ENCODE assay signal across 11 mouse cellular contexts in the genomic region with DNA sequence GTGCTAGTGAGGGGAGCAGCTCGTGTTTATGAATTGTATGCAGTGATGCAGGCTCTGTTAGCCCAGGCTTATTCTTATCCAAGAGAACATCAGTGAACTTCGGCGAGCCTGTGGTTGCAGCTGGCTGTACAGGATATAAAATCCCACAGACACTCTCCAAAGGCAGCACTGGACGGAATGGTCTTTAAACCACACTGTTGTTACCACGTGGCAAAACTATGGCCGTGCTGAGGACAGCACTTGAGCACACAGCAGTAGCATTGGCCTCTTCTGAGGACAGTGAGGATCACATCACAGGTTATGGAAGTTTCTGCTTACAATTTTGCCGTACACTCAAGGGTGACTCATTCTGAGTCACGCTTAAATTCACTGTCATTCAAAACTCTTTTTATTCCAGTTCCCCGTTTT. TPM values are rescaled to one million over a fixed set of nuclear protein-coding genes. Genes with fewer than 3 reads are reported as not detected.
DNase-seq lines count a peak whose midpoint lies in the region; ATAC-seq and TF ChIP-seq lines count a peak whose summit lies in the region.
"Had no signal": no experiment of that assay in that cellular context is flagged by ENCODE, and none has a peak within 500 bp of the region (broad histone marks: within the 10 kb centered on the region; RNA-seq: fewer than 3 reads in every experiment).

No protein-coding gene starts in this region.

- H3K9ac ChIP-seq in midbrain, embryonic 12.5 days (replicated peaks) = no peak overlapping the region
- no peak overlapping the region for H3K9ac ChIP-seq in hindbrain, postnatal 0 days (replicated peaks; ENCODE audit: low read length)
- H3K9ac ChIP-seq: forebrain, embryonic 12.5 days had no signal

- no peaks in the 10 kb centered on the region for H3K36me3 ChIP-seq in midbrain, embryonic 12.5 days
- no peaks in the 10 kb centered on the region for H3K36me3 ChIP-seq in midbrain, embryonic 10.5 days
- no peaks in the 10 kb centered on the region for H3K36me3 ChIP-seq in hindbrain, postnatal 0 days (ENCODE audit: insufficient read depth, low read length)
- no peaks in the 10 kb centered on the region for H3K36me3 ChIP-seq in small intestine, adult 2 months (ENCODE audit: control insufficient read depth, insufficient read depth, low read length)
- H3K36me3 ChIP-seq: forebrain, embryonic 12.5 days had no signal

- DNase-seq in midbrain, embryonic 10.5 days (ENCODE audit: low spot score) = no peak
- DNase-seq in hindbrain, postnatal 0 days (ENCODE audit: low spot score) = peak; percentile 20
- no peak for DNase-seq in retina, embryonic 14.5 days (ENCODE audit: low spot score)
- no peak for DNase-seq in adrenal gland, postnatal 4 days (ENCODE audit: low spot score in 2 of 2)
- DNase-seq: kidney, adult 8-10 months; lung, postnatal 10 days; right cerebral cortex, postnatal 4 days had no signal

- no peak for TF ChIP-seq POLR2A in small intestine, adult 2 months (IDR thresholded peaks at IDR 0.05; ENCODE audit: low read depth, low read length)

- H3K4me1 ChIP-seq in midbrain, embryonic 12.5 days = peaks cover 10% of the 10 kb centered on the region; the same call in 1 of the 2 replicates
- peaks cover 18% of the 10 kb centered on the region for H3K4me1 ChIP-seq in midbrain, embryonic 10.5 days
- peaks cover 5% of the 10 kb centered on the region; the same call in 1 of the 2 replicates for H3K4me1 ChIP-seq in brown adipose tissue, adult 24 weeks (ENCODE audit: control insufficient read depth, insufficient read depth, insufficient read length, low read length)
- H3K4me1 ChIP-seq in hindbrain, postnatal 0 days (ENCODE audit: insufficient read depth, low read length) = 0 out of 2 replicates have a peak, but pooled peaks cover 3% of the 10 kb centered on the region
- peaks cover 10% of the 10 kb centered on the region for H3K4me1 ChIP-seq in small intestine, adult 2 months (ENCODE audit: control insufficient read depth, insufficient read depth, insufficient read length, low read length)

- TF ChIP-seq CTCF in hindbrain, postnatal 0 days (IDR thresholded peaks at IDR 0.05; ENCODE audit: low read depth) = no peak
- no peak for TF ChIP-seq CTCF in small intestine, adult 2 months (IDR thresholded peaks at IDR 0.05; ENCODE audit: extremely low read depth, insufficient read length, insufficient replicate concordance, low read depth, low read length)

- no peaks in the 10 kb centered on the region for H3K9me3 ChIP-seq in midbrain, embryonic 12.5 days
- no peaks in the 10 kb centered on the region for H3K9me3 ChIP-seq in midbrain, embryonic 10.5 days (replicated peaks)
- no peaks in the 10 kb centered on the region for H3K9me3 ChIP-seq in hindbrain, postnatal 0 days (ENCODE audit: low read length)
- H3K9me3 ChIP-seq: forebrain, embryonic 12.5 days had no signal

- 79% methylated on average over 9 of the region's 9 CpGs for WGBS in midbrain, embryonic 12.5 days
- 87% methylated on average over 9 of the region's 9 CpGs for WGBS in midbrain, embryonic 10.5 days
- 39% methylated on average over 9 of the region's 9 CpGs for WGBS in hindbrain, postnatal 0 days
- 14% methylated on average over 9 of the region's 9 CpGs for WGBS in small intestine, adult 2 months

- 0 out of 2 replicates have a peak overlapping the region, but pooled peaks have one; percentile 15 for H3K27ac ChIP-seq in midbrain, embryonic 12.5 days (replicated peaks)
- H3K27ac ChIP-seq in midbrain, embryonic 10.5 days (replicated peaks) = no peak overlapping the region
- H3K27ac ChIP-seq in brown adipose tissue, adult 24 weeks (replicated peaks; ENCODE audit: low read depth, low read length) = 0 out of 2 replicates have a peak overlapping the region, but pooled peaks have one; percentile 5
- H3K27ac ChIP-seq in hindbrain, postnatal 0 days = no peak overlapping the region; the same call in 1 of the 2 replicates
- H3K27ac ChIP-seq in small intestine, adult 2 months (ENCODE audit: insufficient read depth, low read depth, low read length) = peak overlapping the region; percentile 2; the same call in 1 of the 2 replicates
- H3K27ac ChIP-seq: forebrain, embryonic 12.5 days had no signal

- no peak overlapping the region for H3K4me2 ChIP-seq in midbrain, embryonic 12.5 days (replicated peaks)
- H3K4me2 ChIP-seq in hindbrain, postnatal 0 days (ENCODE audit: low read depth, low read length) = no peak overlapping the region
- H3K4me2 ChIP-seq: forebrain, embryonic 12.5 days had no signal

- H3K4me3 ChIP-seq in midbrain, embryonic 12.5 days = no peak overlapping the region
- H3K4me3 ChIP-seq in midbrain, embryonic 10.5 days = no peak overlapping the region
- H3K4me3 ChIP-seq in brown adipose tissue, adult 24 weeks (ENCODE audit: insufficient read depth, low read depth, low read length) = no peak overlapping the region
- no peak overlapping the region for H3K4me3 ChIP-seq in hindbrain, postnatal 0 days (ENCODE audit: low read length)
- H3K4me3 ChIP-seq in small intestine, adult 2 months (ENCODE audit: low read depth, low read length) = no peak overlapping the region
- H3K4me3 ChIP-seq: forebrain, embryonic 12.5 days had no signal

- H3K27me3 ChIP-seq in midbrain, embryonic 12.5 days = no peaks in the 10 kb centered on the region
- H3K27me3 ChIP-seq in midbrain, embryonic 10.5 days (ENCODE audit: low read depth, poor library complexity, severe bottlenecking) = no peaks in the 10 kb centered on the region
- H3K27me3 ChIP-seq in hindbrain, postnatal 0 days (ENCODE audit: insufficient read depth, low read length) = no peaks in the 10 kb centered on the region
- no peaks in the 10 kb centered on the region for H3K27me3 ChIP-seq in small intestine, adult 2 months (ENCODE audit: control insufficient read depth, insufficient read depth, low read length)
- H3K27me3 ChIP-seq: forebrain, embryonic 12.5 days had no signal

- no peak for ATAC-seq in midbrain, embryonic 12.5 days (ENCODE audit: low FRiP score, low read depth)
- ATAC-seq in hindbrain, postnatal 0 days = peak; percentile 78

RNA-seq across cellular contexts. Expression of a gene that starts 44.1 kb away (rescaled TPM):
- 19.0 and 21.8 TPM in 2 replicates for polyA plus RNA-seq in midbrain, embryonic 12.5 days (2016; fragmentation: Nextera tagmentation; extraction: Ambion mirVana)
- 11.0 and 11.8 TPM in 2 replicates for polyA plus RNA-seq in midbrain, embryonic 10.5 days (2016; fragmentation: Nextera tagmentation; extraction: Ambion mirVana)
- 4.0 and 5.6 TPM in 2 replicates for polyA plus RNA-seq in brown adipose tissue, adult 24 weeks (2012; ENCODE audit: insufficient read depth, insufficient read length, missing spikeins)
- total RNA-seq in hindbrain, postnatal 0 days (2014; rRNA removed) = 16.8 and 24.0 TPM in 2 replicates
- polyA plus RNA-seq in hindbrain, postnatal 0 days (2015; fragmentation: Nextera tagmentation; extraction: Ambion mirVana) = 6.9 and 7.8 TPM in 2 replicates
- 3.1 and 6.3 TPM in 2 replicates for polyA plus RNA-seq in small intestine, adult 2 months (2012; rRNA removed)
- 10 to 100 TPM; 40.1 to 44.0 TPM for total RNA-seq in adrenal gland, postnatal 4 days (2021)

Comparison
In these comparisons a context has a peak if more than half of its experiments do, and no peak if none do; other contexts are left out.
1. H3K27ac ChIP-seq: peak in midbrain, embryonic 12.5 days (single experiment), brown adipose tissue, adult 24 weeks (single experiment) and small intestine, adult 2 months (single experiment); none in midbrain, embryonic 10.5 days (single experiment) and hindbrain, postnatal 0 days (single experiment).